Mouse (Mus musculus): ENCODE data around the gene Selenov. TPM values are rescaled to one million over a fixed set of nuclear protein-coding genes. Genes with fewer than 3 reads are reported as not detected.
A peak's percentile ranks its signal among the peaks of the same experiment; 100 is the strongest.

The Selenov gene
- total and polyA plus RNA-seq, 3 experiments, result not detected

DNA sequence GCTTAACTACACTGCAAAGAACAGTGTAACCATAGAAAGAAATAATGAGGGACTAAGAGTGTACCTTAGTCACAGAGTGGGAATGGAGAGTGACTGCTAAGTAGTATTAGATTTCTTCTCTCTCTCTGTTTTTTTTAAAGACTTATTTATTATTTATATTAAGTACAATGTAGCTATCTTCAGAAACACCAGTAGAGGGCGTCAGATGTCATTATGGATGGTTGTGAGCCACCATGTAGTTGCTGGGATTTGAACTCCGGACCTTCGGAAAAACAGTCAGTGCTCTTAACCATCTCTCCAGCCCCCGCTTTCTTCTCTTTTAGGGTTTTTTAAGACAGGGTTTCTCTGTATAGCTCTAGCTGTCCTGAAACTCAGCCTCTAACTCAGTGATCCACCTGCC lies 35.5 kb upstream of the Selenov start:
- H3K4me1 ChIP-seq (ENCODE audit: control insufficient read depth in 1 of 2, insufficient read depth in 2 of 2, low read length in 2 of 2), result peaks cover 6 to 8% of the 10 kb centered on the region in 2 experiments
- H3K79me2 ChIP-seq (ENCODE audit: control insufficient read depth, insufficient read depth, low read length, poor library complexity), result no peaks in the 10 kb centered on the region; the same call in 1 of the 2 replicates
- H3K9me3 ChIP-seq (replicated peaks; ENCODE audit: insufficient read depth, low read length), result no peaks in the 10 kb centered on the region
- DNase-seq (ENCODE audit: low read depth, low spot score), result peak; percentile 41
- no peak overlapping the region for H3K9ac ChIP-seq (ENCODE audit: control insufficient read depth, low read depth, low read length, poor library complexity, severe bottlenecking)
- H3K27me3 ChIP-seq (ENCODE audit: control insufficient read depth in 1 of 2, insufficient read depth in 2 of 2, low read length in 2 of 2), result no peaks in the 10 kb centered on the region
- TF ChIP-seq ZC3H11A (IDR thresholded peaks at IDR 0.05; ENCODE audit: low read depth, low read length), result no peak
- peak in 1 of 3 experiments; percentile 36; a peak in 2 of 6 replicates for TF ChIP-seq CTCF (IDR thresholded peaks at IDR 0.05 in 2 of 3, conservative IDR thresholded peaks at IDR 0.05 in 1 of 3; ENCODE audit: control insufficient read depth in 1 of 3, insufficient read depth in 1 of 3, low read depth in 2 of 3, low read length in 3 of 3, poor library complexity in 1 of 3, severe bottlenecking in 1 of 3)
- peak; percentile 10; the same call in 1 of the 2 replicates for TF ChIP-seq SMC3 (IDR thresholded peaks at IDR 0.05; ENCODE audit: low read depth, low read length)
- no peak overlapping the region for H3K27ac ChIP-seq (ENCODE audit: control insufficient read depth, low read depth, low read length)
- H3K4me3 ChIP-seq (ENCODE audit: control insufficient read depth in 1 of 2, insufficient read depth in 1 of 2, low read depth in 2 of 2, low read length in 2 of 2), result no peak overlapping the region
- peaks cover 7 to 47% of the 10 kb centered on the region in 2 experiments for H3K36me3 ChIP-seq (ENCODE audit: control insufficient read depth in 1 of 2, insufficient read depth in 2 of 2, low read length in 2 of 2)

DNA sequence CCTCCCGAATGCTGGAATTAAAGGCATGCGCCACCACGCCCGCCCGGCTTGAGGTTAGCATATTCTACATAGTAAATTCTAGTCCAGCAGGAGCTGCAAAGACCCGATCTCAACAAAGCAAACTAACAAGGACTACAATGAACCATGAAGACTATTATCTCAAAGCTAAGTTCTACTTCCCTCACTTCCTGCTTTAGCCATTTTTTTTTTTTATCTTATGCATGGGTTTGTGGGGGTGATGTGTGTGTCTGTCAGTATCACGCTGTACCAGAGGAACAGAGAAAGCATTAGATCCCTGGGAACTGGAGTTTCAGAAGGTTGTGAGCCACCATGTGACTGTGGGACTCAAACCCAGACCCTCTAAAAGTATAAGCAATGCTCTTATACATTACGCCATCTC lies 34.3 kb upstream of the Selenov start:
- H3K9me3 ChIP-seq (replicated peaks; ENCODE audit: insufficient read depth, low read length), result no peaks in the 10 kb centered on the region
- DNase-seq (ENCODE audit: low read depth, low spot score), result peak; percentile 49
- peaks cover 7 to 46% of the 10 kb centered on the region in 2 experiments for H3K36me3 ChIP-seq (ENCODE audit: control insufficient read depth in 1 of 2, insufficient read depth in 2 of 2, low read length in 2 of 2)
- H3K4me3 ChIP-seq (ENCODE audit: control insufficient read depth in 1 of 2, insufficient read depth in 1 of 2, low read depth in 2 of 2, low read length in 2 of 2), result no peak overlapping the region
- H3K27ac ChIP-seq (ENCODE audit: control insufficient read depth, low read depth, low read length), result no peak overlapping the region
- H3K4me1 ChIP-seq (ENCODE audit: control insufficient read depth in 1 of 2, insufficient read depth in 2 of 2, low read length in 2 of 2), result peaks cover 6 to 8% of the 10 kb centered on the region in 2 experiments
- no peaks in the 10 kb centered on the region for H3K27me3 ChIP-seq (ENCODE audit: control insufficient read depth in 1 of 2, insufficient read depth in 2 of 2, low read length in 2 of 2)
- no peaks in the 10 kb centered on the region for H3K79me2 ChIP-seq (ENCODE audit: control insufficient read depth, insufficient read depth, low read length, poor library complexity)
- no peak overlapping the region for H3K9ac ChIP-seq (ENCODE audit: control insufficient read depth, low read depth, low read length, poor library complexity, severe bottlenecking)
- TF ChIP-seq ZKSCAN1 (IDR thresholded peaks at IDR 0.05; ENCODE audit: low read depth, low read length), result no peak
- no peak for TF ChIP-seq MXI1 (IDR thresholded peaks at IDR 0.05; ENCODE audit: low read depth, low read length)
- TF ChIP-seq EP300 (IDR thresholded peaks at IDR 0.05; ENCODE audit: low read depth in 1 of 2, low read length in 2 of 2), result peak; percentile 41 to 52
- peak; percentile 89 for TF ChIP-seq ZNF384 (IDR thresholded peaks at IDR 0.05; ENCODE audit: low read depth, low read length)
- no peak for TF ChIP-seq GABPA (IDR thresholded peaks at IDR 0.05; ENCODE audit: low read depth, low read length)
- TF ChIP-seq UBTF (IDR thresholded peaks at IDR 0.05; ENCODE audit: borderline replicate concordance, insufficient read depth, low read depth, low read length), result no peak
- no peak for TF ChIP-seq POLR2AphosphoS2 (IDR thresholded peaks at IDR 0.05; ENCODE audit: low read length)
- no peak for TF ChIP-seq CHD1 (IDR thresholded peaks at IDR 0.05; ENCODE audit: low read depth, low read length)
- TF ChIP-seq SIN3A (IDR thresholded peaks at IDR 0.05; ENCODE audit: low read length), result 0 out of 2 replicates have a peak, but pooled peaks have one; percentile 29
- TF ChIP-seq MAX (IDR thresholded peaks at IDR 0.05; ENCODE audit: low read length), result peak; percentile 44; the same call in 1 of the 2 replicates
- TF ChIP-seq USF1 (IDR thresholded peaks at IDR 0.05; ENCODE audit: low read depth, low read length), result no peak
- TF ChIP-seq BHLHE40 (IDR thresholded peaks at IDR 0.05; ENCODE audit: borderline replicate concordance, low read depth, low read length), result no peak
- no peak for TF ChIP-seq RAD21 (IDR thresholded peaks at IDR 0.05; ENCODE audit: low read depth, low read length)
- TF ChIP-seq POLR2A (IDR thresholded peaks at IDR 0.05; ENCODE audit: control insufficient read depth in 1 of 2, insufficient read depth in 1 of 2, low read depth in 1 of 2, low read length in 2 of 2, poor library complexity in 1 of 2), result no peak
- TF ChIP-seq ELF1 (IDR thresholded peaks at IDR 0.05; ENCODE audit: low read depth, low read length), result peak; percentile 51; the same call in 1 of the 2 replicates
- peak; percentile 52; the same call in 1 of the 2 replicates for TF ChIP-seq GATA1 (IDR thresholded peaks at IDR 0.05; ENCODE audit: low read depth, low read length)
- TF ChIP-seq JUND (IDR thresholded peaks at IDR 0.05; ENCODE audit: low read depth, low read length), result no peak
- TF ChIP-seq ZMIZ1 (IDR thresholded peaks at IDR 0.05; ENCODE audit: low read depth, low read length), result no peak
- TF ChIP-seq USF2 (IDR thresholded peaks at IDR 0.05; ENCODE audit: borderline replicate concordance in 1 of 2, insufficient read depth in 1 of 2, low read depth in 1 of 2, low read length in 2 of 2), result no peak
- no peak for TF ChIP-seq HCFC1 (IDR thresholded peaks at IDR 0.05; ENCODE audit: low read depth, low read length)
- no peak for TF ChIP-seq KAT2A (conservative IDR thresholded peaks at IDR 0.05; ENCODE audit: low read depth, low read length)
- no peak for TF ChIP-seq MYC (IDR thresholded peaks at IDR 0.05; ENCODE audit: low read depth, low read length)
- TF ChIP-seq NRF1 (IDR thresholded peaks at IDR 0.05; ENCODE audit: insufficient read depth, low read depth, low read length, poor library complexity, severe bottlenecking), result no peak
- TF ChIP-seq CHD2 (IDR thresholded peaks at IDR 0.05; ENCODE audit: low read length), result no peak
- no peak for TF ChIP-seq MAFK (IDR thresholded peaks at IDR 0.05; ENCODE audit: borderline replicate concordance, low read depth, low read length)
- no peak for TF ChIP-seq CTCF (IDR thresholded peaks at IDR 0.05 in 2 of 3, conservative IDR thresholded peaks at IDR 0.05 in 1 of 3; ENCODE audit: control insufficient read depth in 1 of 3, insufficient read depth in 1 of 3, low read depth in 2 of 3, low read length in 3 of 3, poor library complexity in 1 of 3, severe bottlenecking in 1 of 3)
- no peak for TF ChIP-seq TBP (IDR thresholded peaks at IDR 0.05; ENCODE audit: low read depth, low read length)
- TF ChIP-seq SMC3 (IDR thresholded peaks at IDR 0.05; ENCODE audit: low read depth, low read length), result no peak
- TF ChIP-seq MYB (IDR thresholded peaks at IDR 0.05; ENCODE audit: low read depth, low read length), result no peak
- TF ChIP-seq E2F4 (IDR thresholded peaks at IDR 0.05; ENCODE audit: borderline replicate concordance, low read depth, low read length), result no peak

Measured in MEL (cell line).